Mouse (Mus musculus): ENCODE data around the gene Ceacam13. TPM values are rescaled to one million over a fixed set of nuclear protein-coding genes. Genes with fewer than 3 reads are reported as not detected.
"Not testable (repeated sequence)": the region's sequence is repeated elsewhere in the genome, so short reads cannot be mapped to it uniquely, and the experiment has no call there.

The Ceacam13 gene
- not detected in 2 replicates for polyA plus RNA-seq (2016; fragmentation: Nextera tagmentation; extraction: Ambion mirVana)

- WGBS: 78% methylated on average over 4 of the region's 4 CpGs
- Histone ChIP-seq H3K4me2 (replicated peaks) (no peak within 1 kb of the TSS), H3K36me3 (no peaks in the 10 kb centered on the region), H3K4me1 (no peaks in the 10 kb centered on the region), H3K27me3 (no peaks in the 10 kb centered on the region), H3K9ac (no peak within 1 kb of the TSS), H3K9me3 (replicated peaks) (peaks cover 58% of the 10 kb centered on the region), H3K27ac (no peak within 1 kb of the TSS), H3K4me3 (no peak within 1 kb of the TSS)
- no peak for ATAC-seq (ENCODE audit: low FRiP score)
These were observed at the start of gene Ceacam13 for GRCm38 (mm10) chr7:18009589-18009988. Ceacam13 (plus strand) TSS chr7:18009889.

- Histone ChIP-seq H3K4me2 (replicated peaks) (no peak within 1 kb of the TSS), H3K36me3 (no peaks in the 10 kb centered on the region), H3K27me3 (no peaks in the 10 kb centered on the region), H3K4me3 (no peak within 1 kb of the TSS), H3K4me1 (no peaks in the 10 kb centered on the region), H3K27ac (no peak within 1 kb of the TSS), H3K9ac (no peak within 1 kb of the TSS), H3K9me3 (replicated peaks) (peaks cover 51% of the 10 kb centered on the region)
- 82% methylated on average over 4 of the region's 4 CpGs for WGBS
- ATAC-seq (ENCODE audit: low FRiP score): no peak
These were observed 37.9 kb upstream of the Ceacam13 start, which contains the start of gene Ceacam11 for GRCm38 (mm10) chr7:17971824-17972223. Ceacam11 (plus strand) TSS chr7:17972124.

- 88% methylated on average over 1 of the region's 1 CpGs for WGBS
- H3K9me3 ChIP-seq (replicated peaks): peaks cover 25% of the 10 kb centered on the region
These were observed 8.6 kb upstream of the Ceacam13 start for GRCm38 (mm10) chr7:18001131-18001530.

GRCm38 (mm10) chr7:18065629-18066028 is 55.9 kb downstream of the Ceacam13 start, which contains the start of gene Ceacam12:
Ceacam12 (plus strand) TSS chr7:18065929.
- Histone ChIP-seq H3K27me3 (no peaks in the 10 kb centered on the region), H3K9ac (no peak within 1 kb of the TSS), H3K4me1 (no peaks in the 10 kb centered on the region), H3K36me3 (no peaks in the 10 kb centered on the region), H3K27ac (no peak within 1 kb of the TSS), H3K4me2 (replicated peaks) (no peak within 1 kb of the TSS), H3K4me3 (no peak within 1 kb of the TSS), H3K9me3 (replicated peaks) (peaks cover 54% of the 10 kb centered on the region)
- ATAC-seq (ENCODE audit: low FRiP score): no peak
- 70% methylated on average over 1 of the region's 1 CpGs for WGBS

More at GRCm38 (mm10) chr7:18001131-18001530, 8.6 kb upstream of the Ceacam13 start:
- H3K4me1 ChIP-seq; H3K4me2 ChIP-seq (replicated peaks); H3K27ac ChIP-seq; H3K36me3 ChIP-seq; ATAC-seq (ENCODE audit: low FRiP score); H3K9ac ChIP-seq; H3K27me3 ChIP-seq; H3K4me3 ChIP-seq: not testable (repeated sequence)

Small RNA genes lying within 50 kb of the gene (microRNA-seq; reads per million reads assigned to microRNA genes)
- gene Gm22414: not detected

Other genes starting within 250 kb of the Ceacam13 start
- gene Ceacam14, start 197.3 kb upstream of the Ceacam13 start, polyA plus RNA-seq (2016; fragmentation: Nextera tagmentation; extraction: Ambion mirVana): not detected in 2 replicates
- not detected in 2 replicates for gene Gm5155, start 138.1 kb upstream of the Ceacam13 start, polyA plus RNA-seq (2016; fragmentation: Nextera tagmentation; extraction: Ambion mirVana)
- gene Ceacam11, start 37.8 kb upstream of the Ceacam13 start, polyA plus RNA-seq (2016; fragmentation: Nextera tagmentation; extraction: Ambion mirVana): not detected in 2 replicates
- not detected in 2 replicates for gene Ceacam12, start 56.0 kb downstream of the Ceacam13 start, polyA plus RNA-seq (2016; fragmentation: Nextera tagmentation; extraction: Ambion mirVana)
- gene Igfl3, start 166.6 kb downstream of the Ceacam13 start, polyA plus RNA-seq (2016; fragmentation: Nextera tagmentation; extraction: Ambion mirVana): not detected in 2 replicates
- gene Mill1, start 235.5 kb downstream of the Ceacam13 start, polyA plus RNA-seq (2016; fragmentation: Nextera tagmentation; extraction: Ambion mirVana): not detected in 2 replicates